Mouse (Mus musculus) kidney, adult 18-20 months (tissue): ENCODE data around the gene Rnf114.

Experiments
- DNase-seq: peaks from one replicate; pipeline ENCODE4 v3.0.0; 2021

Rnf114 gene

DNA sequence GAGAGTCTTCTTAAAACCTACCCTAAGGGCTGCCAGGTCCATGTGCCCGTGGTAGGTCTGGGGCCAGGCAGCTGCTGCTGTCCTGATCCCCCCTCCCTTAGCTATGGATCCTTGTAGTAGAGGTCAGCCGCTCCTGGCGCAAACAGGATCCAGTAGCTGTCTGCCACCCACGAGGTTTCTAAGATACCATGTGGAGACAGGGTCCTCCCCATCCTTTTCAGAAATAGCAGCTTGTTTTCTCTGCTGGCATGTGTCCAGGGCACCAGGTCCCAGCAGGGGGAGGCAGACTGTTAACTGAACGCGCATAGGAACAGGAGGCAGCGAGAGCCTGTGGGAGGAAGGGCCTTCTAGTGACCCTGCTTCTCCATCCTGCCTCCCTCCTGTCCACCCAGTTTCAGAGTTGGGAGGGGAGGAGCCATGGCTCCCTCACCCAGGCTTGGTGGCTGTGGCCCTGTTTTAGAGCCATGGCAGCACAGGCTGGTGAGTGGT is 16.2 kb upstream of the Rnf114 start:
- DNase-seq = peak; percentile 38

DNA sequence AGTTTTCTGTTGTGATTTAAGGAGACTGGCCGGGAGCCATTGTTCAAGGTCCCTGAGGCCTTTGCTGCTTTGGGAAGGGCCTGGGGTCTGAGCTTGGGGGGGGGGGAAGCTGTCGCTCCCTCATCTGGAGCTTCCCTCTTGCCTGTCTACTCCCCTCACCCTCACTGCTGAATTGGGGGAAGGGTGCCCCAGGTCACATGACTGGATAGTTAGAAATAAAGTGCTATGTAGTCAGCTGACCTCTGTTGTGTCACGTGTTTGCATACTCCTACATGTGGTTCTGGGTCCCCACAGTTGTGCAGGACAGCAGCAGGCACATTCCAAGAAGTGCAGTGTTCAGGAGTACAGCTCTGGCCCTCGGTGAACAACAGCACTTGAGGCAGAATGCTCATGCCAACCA is 15.7 kb upstream of the Rnf114 start:
- DNase-seq = no peak

DNA sequence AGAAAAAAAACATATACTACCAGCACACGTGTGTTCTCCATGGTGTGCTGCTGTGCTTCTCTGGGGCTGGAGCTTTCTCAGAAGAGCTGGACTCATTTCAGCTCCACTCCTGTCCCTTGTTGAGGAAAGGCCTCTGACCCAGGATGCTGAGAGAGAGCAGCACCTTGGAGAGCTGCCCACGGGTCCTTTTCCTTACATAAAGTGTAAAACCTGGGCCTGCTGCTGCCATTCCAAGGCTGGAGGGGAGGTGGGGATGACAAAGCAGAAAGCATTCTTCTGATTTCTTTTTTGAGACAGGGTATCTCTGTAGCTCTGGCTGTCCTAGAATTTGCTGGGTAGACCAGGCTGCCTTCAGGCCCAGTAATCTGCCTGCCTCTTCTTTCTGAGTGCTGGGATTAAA is 14.3 kb upstream of the Rnf114 start:
- no peak for DNase-seq

DNA sequence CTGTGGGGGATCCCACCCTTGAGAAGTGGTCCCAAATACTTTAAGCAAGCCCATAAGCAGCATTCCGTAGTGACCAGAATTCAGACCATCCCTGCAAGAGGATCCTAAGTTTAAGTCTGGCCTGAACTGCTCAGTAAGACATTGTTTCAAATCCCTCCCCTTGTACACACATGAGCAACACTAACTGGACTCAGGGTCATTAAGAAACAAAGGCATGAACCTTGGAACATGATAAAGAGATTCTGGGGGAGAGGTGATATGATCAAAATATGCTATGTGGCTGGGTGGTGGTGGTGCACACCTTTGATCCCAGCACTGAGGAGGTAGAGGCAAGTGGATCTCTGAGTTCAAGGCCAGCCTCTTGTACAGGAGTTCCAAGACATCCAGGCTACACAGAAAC is 12.9 kb upstream of the Rnf114 start:
- no peak for DNase-seq

- no peak for DNase-seq
These were observed 9.8 kb upstream of the Rnf114 start for GRCm38 (mm10) chr2:167482681-167483080.

GRCm38 (mm10) chr2:167483081-167483826 is 9.2 kb upstream of the Rnf114 start:
- DNase-seq = peak; percentile 43

DNA sequence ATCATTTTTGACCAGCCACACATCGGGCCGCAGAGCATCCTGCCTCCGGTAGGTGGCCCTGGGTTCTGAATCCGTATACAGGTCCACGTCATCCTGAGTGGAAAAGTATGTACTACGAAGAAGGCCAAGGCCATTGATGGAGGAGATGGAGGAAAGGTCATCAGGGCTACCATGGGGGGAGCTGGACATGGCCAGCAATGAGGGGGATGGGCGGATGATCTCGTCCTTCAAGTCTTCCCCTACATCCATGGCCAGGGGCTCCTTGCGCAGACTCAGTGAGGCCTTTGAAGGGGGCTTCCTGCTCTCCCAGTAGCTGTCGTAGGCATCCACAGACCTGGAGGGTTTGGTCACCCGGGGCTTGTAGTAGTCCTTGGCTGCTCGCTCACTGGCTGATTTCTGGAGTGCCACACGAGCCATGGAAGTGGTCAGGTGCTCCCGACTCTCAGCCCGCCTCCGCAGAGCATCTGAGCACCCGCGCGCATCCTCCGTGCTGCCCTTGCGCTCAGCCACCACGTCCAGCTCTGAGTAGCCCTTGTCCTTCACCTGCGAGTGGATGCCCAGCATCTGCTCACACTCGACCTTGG is 8.5 kb upstream of the Rnf114 start:
- DNase-seq = no peak

GRCm38 (mm10) chr2:167484932-167485331 is 7.5 kb upstream of the Rnf114 start:
- DNase-seq = no peak

DNA sequence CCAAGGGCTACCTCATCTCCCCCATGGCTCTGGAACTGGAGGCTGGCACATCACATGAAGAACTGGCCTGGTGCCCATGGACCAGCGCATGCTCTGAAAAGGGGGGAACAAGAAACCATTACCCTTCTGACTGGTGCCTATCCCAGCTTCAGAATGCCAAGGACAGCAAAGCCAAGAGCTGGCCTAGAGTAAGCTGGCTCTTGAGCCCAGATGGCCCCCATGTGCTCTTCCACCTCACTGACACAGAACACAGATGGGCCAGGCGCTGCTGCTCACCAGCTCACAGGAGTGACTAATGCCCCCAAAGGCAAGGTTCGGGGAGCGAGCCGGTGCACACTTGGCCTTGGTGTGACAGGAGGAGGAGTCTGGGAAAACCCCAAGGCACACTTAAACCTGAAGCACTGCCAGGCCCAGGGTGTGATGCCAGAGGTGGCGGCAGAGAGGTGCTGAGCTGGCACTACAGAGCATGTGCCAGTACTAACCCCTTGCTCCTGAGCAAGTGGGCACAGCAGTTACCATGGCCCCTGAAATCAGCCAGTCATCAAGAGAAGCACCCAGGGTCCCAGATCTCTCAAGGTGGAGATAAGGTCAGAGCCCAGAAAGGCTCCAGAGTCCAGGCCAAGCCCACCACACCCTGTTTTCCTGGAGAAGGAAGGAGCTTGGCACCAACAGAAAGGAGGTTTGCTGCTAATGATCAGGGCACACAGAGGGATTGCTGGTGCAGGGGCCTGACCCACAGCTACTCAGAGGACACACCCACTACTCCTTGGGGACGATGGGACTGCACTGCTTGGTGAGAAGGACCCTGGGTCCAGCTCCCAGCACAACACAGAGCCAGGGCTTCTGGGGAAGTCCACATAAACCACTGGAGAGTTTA is 6.7 kb upstream of the Rnf114 start:
- peak; percentile 80 for DNase-seq

- DNase-seq = no peak
These were observed 5.9 kb upstream of the Rnf114 start for GRCm38 (mm10) chr2:167486573-167486972.

- DNase-seq = no peak
These were observed 4.9 kb upstream of the Rnf114 start for GRCm38 (mm10) chr2:167487551-167487950.

DNA sequence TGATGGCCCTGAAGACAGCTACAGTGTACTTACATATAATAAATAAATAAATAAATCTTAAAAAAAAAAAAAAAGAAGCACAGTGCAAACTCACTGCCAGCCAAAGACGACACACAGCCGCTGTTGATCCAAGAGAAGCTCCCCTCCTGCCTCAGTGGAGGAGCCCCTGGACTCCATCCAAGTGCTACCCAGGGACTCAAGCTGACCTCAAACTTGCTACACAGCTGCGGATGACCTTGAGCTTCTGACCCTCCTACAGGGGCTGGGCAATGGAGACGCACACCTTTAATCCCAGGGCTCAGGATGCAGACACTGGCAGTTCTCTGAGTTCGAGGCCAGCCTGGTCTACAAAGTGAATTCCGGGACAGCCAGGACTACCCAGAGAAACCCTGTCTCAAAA is 4.5 kb upstream of the Rnf114 start:
- DNase-seq = no peak

GRCm38 (mm10) chr2:167490813-167491525 is 1.5 kb upstream of the Rnf114 start:
- DNase-seq = no peak

GRCm38 (mm10) chr2:167492713-167493636 is 530 bp downstream of the Rnf114 start, which contains the start of gene Spata2:
Spata2 (minus strand) TSS chr2:167492887.
- peak; percentile 96 for DNase-seq

DNA sequence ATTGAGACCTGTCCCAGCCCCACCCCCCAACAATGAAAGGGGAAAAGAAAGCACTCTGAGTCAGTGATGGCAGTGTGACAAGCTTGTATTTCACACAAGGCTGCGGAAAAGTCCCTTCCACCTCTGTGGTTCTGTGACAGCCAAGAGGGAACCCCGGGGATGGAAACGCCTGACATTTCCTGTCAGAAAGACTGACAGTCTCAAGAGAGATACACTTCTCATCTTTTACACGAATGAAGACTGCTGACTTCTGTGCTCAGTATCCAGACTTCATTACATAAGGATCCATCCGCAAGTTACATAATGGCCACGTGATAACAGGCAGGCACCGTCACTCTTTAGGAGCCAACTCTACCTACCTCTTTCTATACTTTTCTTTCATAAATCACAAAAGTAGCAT is 4.0 kb downstream of the Rnf114 start:
- no peak for DNase-seq

- DNase-seq = peak; percentile 64
These were observed 4.8 kb downstream of the Rnf114 start for GRCm38 (mm10) chr2:167497272-167497671.

- no peak for DNase-seq
These were observed 10.3 kb downstream of the Rnf114 start for GRCm38 (mm10) chr2:167502554-167503252.

DNA sequence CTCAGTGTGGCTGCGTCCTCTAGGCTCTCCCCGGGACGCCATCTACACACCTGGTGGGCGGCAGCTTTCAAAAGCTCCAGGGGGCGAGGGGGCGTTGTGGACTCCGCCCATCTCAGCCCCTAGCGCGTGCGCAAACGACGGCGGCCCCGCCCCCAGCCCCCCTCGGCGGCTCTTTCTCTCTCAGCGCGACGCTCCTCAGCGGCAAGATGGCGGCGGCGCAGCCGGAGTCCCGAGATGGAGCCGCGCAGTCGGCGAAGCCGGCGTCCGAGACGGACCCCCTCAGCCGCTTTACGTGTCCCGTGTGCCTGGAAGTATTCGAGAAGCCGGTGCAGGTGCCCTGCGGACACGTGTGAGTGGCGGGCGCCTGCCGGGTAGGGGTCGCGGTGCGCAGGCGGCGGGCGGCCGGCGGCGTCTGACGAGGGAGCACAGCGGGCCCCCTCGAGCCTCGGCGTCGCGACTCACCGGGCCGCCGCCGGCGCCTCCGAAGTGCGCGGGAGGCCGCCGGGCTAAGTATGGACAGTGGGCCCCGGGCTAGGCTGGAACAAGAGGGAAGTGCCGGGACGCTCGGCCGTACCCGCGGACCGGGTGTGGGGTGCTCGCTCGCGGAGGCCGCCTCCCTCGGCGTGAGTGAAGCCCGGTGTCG is 10.9 kb downstream of the Rnf114 start:
- DNase-seq = peak; percentile 89

- peak; percentile 87 for DNase-seq
These were observed 11.5 kb downstream of the Rnf114 start for GRCm38 (mm10) chr2:167503896-167504349.

DNA sequence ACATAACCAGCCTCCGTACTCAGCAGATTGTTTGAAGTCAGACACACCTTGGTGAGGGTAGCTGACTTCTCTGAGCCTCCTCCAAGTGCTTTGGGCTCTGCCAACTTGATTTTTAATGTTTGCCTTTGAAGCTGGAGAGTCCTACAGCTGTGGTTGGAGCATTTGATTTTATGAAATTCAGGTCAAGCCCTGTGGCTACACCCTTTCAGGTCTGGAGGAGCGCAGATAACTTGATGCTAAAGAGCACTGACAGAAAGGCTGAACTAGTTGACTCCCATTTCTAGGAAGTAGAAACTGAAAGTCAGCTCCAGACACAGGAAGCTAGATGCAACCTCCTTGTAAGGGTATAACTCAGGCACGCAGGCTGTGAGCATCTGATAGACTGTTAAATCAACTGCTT is 12.7 kb downstream of the Rnf114 start:
- no peak for DNase-seq
